Mouse (Mus musculus): ENCODE data around the gene Col3a1.

- no peak for TF ChIP-seq CTCF (IDR thresholded peaks at IDR 0.05; ENCODE audit: low read depth, low read length)
- no peak for TF ChIP-seq POLR2A (IDR thresholded peaks at IDR 0.05; ENCODE audit: extremely low read depth, insufficient read depth, low read length)
Observed at GRCm38 (mm10) chr1:45299394-45300119, 11.8 kb upstream of the Col3a1 start.

Data from liver, adult 2 months (tissue).